Mouse (Mus musculus): ENCODE data around the gene Wsb1. TPM values are rescaled to one million over a fixed set of nuclear protein-coding genes. Genes with fewer than 3 reads are reported as not detected.
"Not testable (repeated sequence)": the region's sequence is repeated elsewhere in the genome, so short reads cannot be mapped to it uniquely, and the experiment has no call there.

Gene Wsb1
- polyA plus RNA-seq (2014; fragmentation: Nextera tagmentation; extraction: Ambion mirVana): 583 and 597 TPM in 2 replicates

- peak; percentile 95 for DNase-seq (ENCODE audit: low spot score)
- Histone ChIP-seq H3K27ac (peak within 1 kb of the TSS; percentile 95), H3K9ac (peak within 1 kb of the TSS; percentile 87), H3K4me3 (replicated peaks; ENCODE audit: low read length) (peak within 1 kb of the TSS; percentile 64), H3K4me2 (replicated peaks) (peak within 1 kb of the TSS; percentile 90), H3K9me3 (ENCODE audit: control insufficient read depth, low read length) (no peaks in the 10 kb centered on the region), H3K4me1 (replicated peaks; ENCODE audit: control insufficient read depth, insufficient read depth, low read length) (peaks cover 35% of the 10 kb centered on the region), H3K36me3 (replicated peaks; ENCODE audit: control insufficient read depth, insufficient read depth) (peaks cover 17% of the 10 kb centered on the region), H3K27me3 (ENCODE audit: control insufficient read depth, insufficient read depth, low read length) (no peaks in the 10 kb centered on the region)
- WGBS: 2% methylated on average over 50 of the region's 50 CpGs
- ATAC-seq (ENCODE audit: low FRiP score): peak; percentile 94
These were observed at the start of gene Wsb1 for GRCm38 (mm10) chr11:79254391-79255098. Gene Wsb1 (minus strand): TSS chr11:79254671.

- not testable (repeated sequence) for H3K9ac ChIP-seq; H3K4me2 ChIP-seq (replicated peaks); H3K27ac ChIP-seq; H3K4me3 ChIP-seq (replicated peaks; ENCODE audit: low read length); H3K36me3 ChIP-seq (replicated peaks; ENCODE audit: control insufficient read depth, insufficient read depth); H3K27me3 ChIP-seq (ENCODE audit: control insufficient read depth, insufficient read depth, low read length); H3K9me3 ChIP-seq (ENCODE audit: control insufficient read depth, low read length); DNase-seq (ENCODE audit: low spot score); ATAC-seq (ENCODE audit: low FRiP score)
- 83% methylated on average over 4 of the region's 4 CpGs for WGBS
- H3K4me1 ChIP-seq (replicated peaks; ENCODE audit: control insufficient read depth, insufficient read depth, low read length): peaks cover 14% of the 10 kb centered on the region
These were observed 49.8 kb upstream of the Wsb1 start for GRCm38 (mm10) chr11:79304245-79304644.

- no peaks in the 10 kb centered on the region for H3K9me3 ChIP-seq (ENCODE audit: control insufficient read depth, low read length)
- no peak overlapping the region for H3K27ac ChIP-seq
- no peak overlapping the region for H3K9ac ChIP-seq
- H3K4me1 ChIP-seq (replicated peaks; ENCODE audit: control insufficient read depth, insufficient read depth, low read length): peaks cover 14% of the 10 kb centered on the region
- WGBS: 90% methylated on average over 6 of the region's 6 CpGs
- no peak for ATAC-seq (ENCODE audit: low FRiP score)
- no peaks in the 10 kb centered on the region for H3K36me3 ChIP-seq (replicated peaks; ENCODE audit: control insufficient read depth, insufficient read depth)
- no peak overlapping the region for H3K4me3 ChIP-seq (replicated peaks; ENCODE audit: low read length)
- DNase-seq (ENCODE audit: low spot score): no peak
- H3K27me3 ChIP-seq (ENCODE audit: control insufficient read depth, insufficient read depth, low read length): no peaks in the 10 kb centered on the region
- no peak overlapping the region for H3K4me2 ChIP-seq (replicated peaks)
These were observed 48.6 kb upstream of the Wsb1 start for GRCm38 (mm10) chr11:79303109-79303508.

GRCm38 (mm10) chr11:79299719-79300431 lies 45.4 kb upstream of the Wsb1 start:
- no peaks in the 10 kb centered on the region for H3K36me3 ChIP-seq (replicated peaks; ENCODE audit: control insufficient read depth, insufficient read depth)
- no peak overlapping the region for H3K27ac ChIP-seq
- no peaks in the 10 kb centered on the region for H3K4me1 ChIP-seq (replicated peaks; ENCODE audit: control insufficient read depth, insufficient read depth, low read length)
- 86% methylated on average over 9 of the region's 9 CpGs for WGBS
- H3K27me3 ChIP-seq (ENCODE audit: control insufficient read depth, insufficient read depth, low read length): no peaks in the 10 kb centered on the region
- DNase-seq (ENCODE audit: low spot score): no peak
- H3K4me2 ChIP-seq (replicated peaks): no peak overlapping the region
- no peak for ATAC-seq (ENCODE audit: low FRiP score)
- no peak overlapping the region for H3K9ac ChIP-seq
- no peaks in the 10 kb centered on the region for H3K9me3 ChIP-seq (ENCODE audit: control insufficient read depth, low read length)
- no peak overlapping the region for H3K4me3 ChIP-seq (replicated peaks; ENCODE audit: low read length)

GRCm38 (mm10) chr11:79296856-79297491 lies 42.5 kb upstream of the Wsb1 start, which contains the start of gene Gm9964:
Gene Gm9964 (minus strand): TSS chr11:79296906.
- 77% methylated on average over 5 of the region's 5 CpGs for WGBS
- no peak within 1 kb of the TSS for H3K4me3 ChIP-seq (replicated peaks; ENCODE audit: low read length)
- no peak for ATAC-seq (ENCODE audit: low FRiP score)
- no peak within 1 kb of the TSS for H3K9ac ChIP-seq
- H3K4me2 ChIP-seq (replicated peaks): no peak within 1 kb of the TSS
- no peaks in the 10 kb centered on the region for H3K27me3 ChIP-seq (ENCODE audit: control insufficient read depth, insufficient read depth, low read length)
- no peak for DNase-seq (ENCODE audit: low spot score)
- H3K27ac ChIP-seq: no peak within 1 kb of the TSS
- no peaks in the 10 kb centered on the region for H3K36me3 ChIP-seq (replicated peaks; ENCODE audit: control insufficient read depth, insufficient read depth)
- no peaks in the 10 kb centered on the region for H3K9me3 ChIP-seq (ENCODE audit: control insufficient read depth, low read length)
- H3K4me1 ChIP-seq (replicated peaks; ENCODE audit: control insufficient read depth, insufficient read depth, low read length): no peaks in the 10 kb centered on the region

GRCm38 (mm10) chr11:79296167-79296566 lies 41.7 kb upstream of the Wsb1 start:
- H3K9me3 ChIP-seq (ENCODE audit: control insufficient read depth, low read length): no peaks in the 10 kb centered on the region
- ATAC-seq (ENCODE audit: low FRiP score) (no peak), DNase-seq (ENCODE audit: low spot score) (peak; percentile 83)
- H3K4me1 ChIP-seq (replicated peaks; ENCODE audit: control insufficient read depth, insufficient read depth, low read length): no peaks in the 10 kb centered on the region
- H3K9ac ChIP-seq: no peak overlapping the region
- WGBS: 45% methylated on average over 1 of the region's 1 CpGs
- H3K27me3 ChIP-seq (ENCODE audit: control insufficient read depth, insufficient read depth, low read length): no peaks in the 10 kb centered on the region
- no peaks in the 10 kb centered on the region for H3K36me3 ChIP-seq (replicated peaks; ENCODE audit: control insufficient read depth, insufficient read depth)
- H3K27ac ChIP-seq: no peak overlapping the region
- H3K4me2 ChIP-seq (replicated peaks): no peak overlapping the region
- H3K4me3 ChIP-seq (replicated peaks; ENCODE audit: low read length): no peak overlapping the region

- H3K27ac ChIP-seq: no peak overlapping the region
These were observed 39.5 kb upstream of the Wsb1 start for GRCm38 (mm10) chr11:79293971-79294370.

GRCm38 (mm10) chr11:79293025-79293424 lies 38.6 kb upstream of the Wsb1 start:
- no peak overlapping the region for H3K4me3 ChIP-seq (replicated peaks; ENCODE audit: low read length)
- H3K9me3 ChIP-seq (ENCODE audit: control insufficient read depth, low read length): no peaks in the 10 kb centered on the region
- no peak overlapping the region for H3K4me2 ChIP-seq (replicated peaks)
- 96% methylated on average over 3 of the region's 3 CpGs for WGBS
- no peak overlapping the region for H3K27ac ChIP-seq
- ATAC-seq (ENCODE audit: low FRiP score) (no peak), DNase-seq (ENCODE audit: low spot score) (no peak)
- H3K9ac ChIP-seq: no peak overlapping the region
- no peaks in the 10 kb centered on the region for H3K27me3 ChIP-seq (ENCODE audit: control insufficient read depth, insufficient read depth, low read length)
- H3K36me3 ChIP-seq (replicated peaks; ENCODE audit: control insufficient read depth, insufficient read depth): no peaks in the 10 kb centered on the region
- no peaks in the 10 kb centered on the region for H3K4me1 ChIP-seq (replicated peaks; ENCODE audit: control insufficient read depth, insufficient read depth, low read length)

More at GRCm38 (mm10) chr11:79293971-79294370, 39.5 kb upstream of the Wsb1 start:
- Histone ChIP-seq H3K9ac (no peak overlapping the region), H3K4me2 (replicated peaks) (no peak overlapping the region), H3K9me3 (ENCODE audit: control insufficient read depth, low read length) (no peaks in the 10 kb centered on the region), H3K4me1 (replicated peaks; ENCODE audit: control insufficient read depth, insufficient read depth, low read length) (no peaks in the 10 kb centered on the region), H3K4me3 (replicated peaks; ENCODE audit: low read length) (no peak overlapping the region), H3K36me3 (replicated peaks; ENCODE audit: control insufficient read depth, insufficient read depth) (no peaks in the 10 kb centered on the region), H3K27me3 (ENCODE audit: control insufficient read depth, insufficient read depth, low read length) (no peaks in the 10 kb centered on the region)
- 52% methylated on average over 1 of the region's 1 CpGs for WGBS
- DNase-seq (ENCODE audit: low spot score): no peak
- ATAC-seq (ENCODE audit: low FRiP score): no peak

GRCm38 (mm10) chr11:79292130-79292529 lies 37.7 kb upstream of the Wsb1 start:
- Histone ChIP-seq H3K4me2 (replicated peaks) (no peak overlapping the region), H3K9me3 (ENCODE audit: control insufficient read depth, low read length) (no peaks in the 10 kb centered on the region), H3K9ac (no peak overlapping the region), H3K27me3 (ENCODE audit: control insufficient read depth, insufficient read depth, low read length) (no peaks in the 10 kb centered on the region), H3K36me3 (replicated peaks; ENCODE audit: control insufficient read depth, insufficient read depth) (no peaks in the 10 kb centered on the region), H3K27ac (no peak overlapping the region), H3K4me1 (replicated peaks; ENCODE audit: control insufficient read depth, insufficient read depth, low read length) (no peaks in the 10 kb centered on the region), H3K4me3 (replicated peaks; ENCODE audit: low read length) (no peak overlapping the region)
- no peak for ATAC-seq (ENCODE audit: low FRiP score)
- 69% methylated on average over 3 of the region's 3 CpGs for WGBS
- no peak for DNase-seq (ENCODE audit: low spot score)

Data from hindbrain, embryonic 14.5 days (tissue).